Mouse (Mus musculus) thymus, adult 2 months (tissue): ENCODE measurements at regions not wholly inside any gene's neighbourhood (a gene's known extent, or its start where the extent isn't known, plus 50 kb on each side); places are given as distances from the start of the nearest gene placed in this dataset.

Experiments used
- DNase-seq: peaks from one replicate; pipeline ENCODE4 v3.0.0; 2021
- H3K27ac ChIP-seq: fragments of 200-500 bp; 2 replicates; pipeline ENCODE4 v1.5.1; 2012; ENCODE audit warnings: low read length, control low read depth; ENCODE audit not compliant: control insufficient read depth, insufficient read depth
- H3K27me3 ChIP-seq: fragments of 200-500 bp; 2 replicates; pipeline ENCODE4 v1.6.1; 2012; ENCODE audit warnings: mild to moderate bottlenecking, low read length, moderate library complexity, mixed read lengths; ENCODE audit not compliant: control insufficient read depth, insufficient read depth
- H3K36me3 ChIP-seq: fragments of 200-500 bp; 2 replicates; pipeline ENCODE4 v1.6.1; 2012; ENCODE audit warnings: mild to moderate bottlenecking, low read length, moderate library complexity; ENCODE audit not compliant: control insufficient read depth, insufficient read depth
- H3K4me1 ChIP-seq: fragments of 200-500 bp; replicated peaks from 2 replicates; pipeline ENCODE4 v1.6.1; 2012; ENCODE audit warnings: low read length; ENCODE audit not compliant: control insufficient read depth, insufficient read depth
- H3K4me3 ChIP-seq: fragments of 200-500 bp; 2 replicates; pipeline ENCODE4 v1.5.1; 2012; ENCODE audit warnings: mild to moderate bottlenecking, low read length, control low read depth, moderate library complexity; ENCODE audit not compliant: control insufficient read depth, insufficient read depth
- CTCF ChIP-seq: fragments of 200-500 bp; IDR thresholded peaks from 2 replicates; pipeline ENCODE4 v1.5.1; 2012; ENCODE audit warnings: mild to moderate bottlenecking, control low read depth, low read length, moderate library complexity, borderline replicate concordance; ENCODE audit not compliant: control insufficient read depth, poor library complexity, insufficient read depth; ENCODE audit errors: extremely low read depth
- POLR2A ChIP-seq: fragments of 200-500 bp; IDR thresholded peaks from 2 replicates; pipeline ENCODE4 v1.6.1; 2012; ENCODE audit warnings: mild to moderate bottlenecking, low read length, control low read depth, moderate library complexity; ENCODE audit not compliant: control insufficient read depth, poor library complexity, insufficient read depth; ENCODE audit errors: extremely low read depth
- WGBS: fragments of 180-500 bp; shearing (Covaris S2); methylation state at CpG from one replicate; pipeline ENCODE4 v1.1.7; 2018; 5-methylcytosine and 5-hydroxymethylcytosine counted together

- Histone ChIP-seq H3K36me3 (no peaks in the 10 kb centered on the region), H3K4me1 (no peaks in the 10 kb centered on the region), H3K27ac (no peak overlapping the region), H3K4me3 (no peak overlapping the region), H3K27me3 (no peaks in the 10 kb centered on the region)
- 95% methylated on average over 2 of the region's 2 CpGs for WGBS
- TF ChIP-seq CTCF (no peak), POLR2A (no peak)
- DNase-seq = no peak
These were observed 174.9 kb upstream of the Egln3 start for GRCm38 (mm10) chr12:54378576-54378975.

GRCm38 (mm10) chr12:54374060-54374459 lies 170.4 kb upstream of the Egln3 start:
- WGBS = 87% methylated on average over 4 of the region's 4 CpGs
- H3K27ac ChIP-seq = no peak overlapping the region

GRCm38 (mm10) chr12:54369217-54369616 lies 165.6 kb upstream of the Egln3 start:
- Histone ChIP-seq H3K36me3 (no peaks in the 10 kb centered on the region), H3K4me3 (no peak overlapping the region), H3K27ac (no peak overlapping the region), H3K4me1 (no peaks in the 10 kb centered on the region), H3K27me3 (no peaks in the 10 kb centered on the region)
- DNase-seq = no peak
- no peak for TF ChIP-seq POLR2A
- no peak for TF ChIP-seq CTCF
- 23% methylated on average over 5 of the region's 5 CpGs for WGBS

More at GRCm38 (mm10) chr12:54374060-54374459, 170.4 kb upstream of the Egln3 start:
- no peak overlapping the region for H3K4me3 ChIP-seq
- H3K27me3 ChIP-seq = no peaks in the 10 kb centered on the region
- no peaks in the 10 kb centered on the region for H3K4me1 ChIP-seq
- no peak for DNase-seq
- H3K36me3 ChIP-seq = no peaks in the 10 kb centered on the region
- no peak for TF ChIP-seq POLR2A
- TF ChIP-seq CTCF = no peak

GRCm38 (mm10) chr12:54364381-54365095 lies 160.9 kb upstream of the Egln3 start:
- WGBS = 96% methylated on average over 11 of the region's 11 CpGs
- no peak for DNase-seq
- no peak overlapping the region for H3K4me3 ChIP-seq

GRCm38 (mm10) chr12:54361762-54362161 lies 158.1 kb upstream of the Egln3 start:
- Histone ChIP-seq H3K27ac (no peak overlapping the region), H3K4me1 (no peaks in the 10 kb centered on the region), H3K4me3 (no peak overlapping the region), H3K36me3 (no peaks in the 10 kb centered on the region), H3K27me3 (no peaks in the 10 kb centered on the region)
- DNase-seq = no peak
- WGBS = 96% methylated on average over 4 of the region's 4 CpGs
- TF ChIP-seq POLR2A = no peak
- no peak for TF ChIP-seq CTCF

More at GRCm38 (mm10) chr12:54364381-54365095, 160.9 kb upstream of the Egln3 start:
- TF ChIP-seq CTCF (no peak), POLR2A (no peak)
- H3K36me3 ChIP-seq = no peaks in the 10 kb centered on the region
- H3K27me3 ChIP-seq = no peaks in the 10 kb centered on the region
- no peaks in the 10 kb centered on the region for H3K4me1 ChIP-seq
- H3K27ac ChIP-seq = no peak overlapping the region

- no peak for DNase-seq
- Histone ChIP-seq H3K27ac (no peak overlapping the region), H3K4me3 (no peak overlapping the region), H3K36me3 (no peaks in the 10 kb centered on the region), H3K4me1 (peaks cover 7% of the 10 kb centered on the region), H3K27me3 (no peaks in the 10 kb centered on the region)
- 96% methylated on average over 6 of the region's 6 CpGs for WGBS
- no peak for TF ChIP-seq POLR2A
- TF ChIP-seq CTCF = no peak
These were observed 150.5 kb upstream of the Egln3 start for GRCm38 (mm10) chr12:54354187-54354586.
